Mouse (Mus musculus) MEL (cell line): ENCODE measurements around the gene Cd200r3. TPM values are rescaled to one million over a fixed set of nuclear protein-coding genes. Genes with fewer than 3 reads are reported as not detected.

Source experiments
- DNase-seq: peaks from one replicate; pipeline ENCODE4 v3.0.0; 2011; ENCODE audit warnings: low read depth, low spot score
- H3K27ac ChIP-seq: 2 replicates; pipeline ENCODE4 v1.5.1; 2012; ENCODE audit warnings: low read depth, mild to moderate bottlenecking, control low read depth, low read length, moderate library complexity; ENCODE audit not compliant: control insufficient read depth
- H3K27me3 ChIP-seq, 2 experiments: fragments of 150-350 bp in 1 of 2; sonication (generic) in 1 of 2; 2 replicates each; pipeline ENCODE4 v1.6.1; 2012; ENCODE audit warnings: low read length in 2 of 2, mild to moderate bottlenecking in 2 of 2, improper control_type of control experiment in 1 of 2, moderate library complexity in 1 of 2; ENCODE audit not compliant: insufficient read depth in 2 of 2, control insufficient read depth in 1 of 2
- H3K36me3 ChIP-seq, 2 experiments: 2 replicates each; pipeline ENCODE4 v1.6.1; 2012 to 2014; ENCODE audit warnings: low read length in 2 of 2, improper control_type of control experiment in 1 of 2, inconsistent platforms in 1 of 2, mild to moderate bottlenecking in 1 of 2; ENCODE audit not compliant: insufficient read depth in 2 of 2, control insufficient read depth in 1 of 2
- H3K4me1 ChIP-seq, 2 experiments: fragments of 150-350 bp in 1 of 2; sonication (generic) in 1 of 2; 2 replicates each; pipeline ENCODE4 v1.6.1; 2012; ENCODE audit warnings: low read length in 2 of 2, improper control_type of control experiment in 1 of 2, mild to moderate bottlenecking in 1 of 2; ENCODE audit not compliant: insufficient read depth in 2 of 2, control insufficient read depth in 1 of 2
- H3K4me3 ChIP-seq, 2 experiments: fragments of 150-350 bp in 1 of 2; sonication (generic) in 1 of 2; 2 replicates each; pipeline ENCODE4 v1.5.1; 2012; ENCODE audit warnings: low read depth in 2 of 2, low read length in 2 of 2, mild to moderate bottlenecking in 2 of 2, moderate library complexity in 2 of 2, control low read depth in 1 of 2, improper control_type of control experiment in 1 of 2; ENCODE audit not compliant: control insufficient read depth in 1 of 2, insufficient read depth in 1 of 2
- H3K79me2 ChIP-seq: 2 replicates; pipeline ENCODE4 v1.6.1; 2012; ENCODE audit warnings: mild to moderate bottlenecking, low read length, moderate library complexity; ENCODE audit not compliant: control insufficient read depth, poor library complexity, insufficient read depth
- H3K9ac ChIP-seq: 2 replicates; pipeline ENCODE4 v1.6.1; 2012; ENCODE audit warnings: low read depth, mild to moderate bottlenecking, control low read depth, low read length, moderate library complexity; ENCODE audit not compliant: control insufficient read depth, poor library complexity, severe bottlenecking
- H3K9me3 ChIP-seq: fragments of 150-350 bp; sonication (generic); replicated peaks from 2 replicates; pipeline ENCODE4 v1.6.1; 2012; ENCODE audit warnings: mild to moderate bottlenecking, low read length, improper control_type of control experiment, moderate library complexity; ENCODE audit not compliant: insufficient read depth
- BHLHE40 ChIP-seq: IDR thresholded peaks from 2 replicates; pipeline ENCODE4 v1.6.1; 2012; ENCODE audit warnings: low read depth, mild to moderate bottlenecking, inconsistent platforms, low read length, improper control_type of control experiment, borderline replicate concordance
- CHD2 ChIP-seq: IDR thresholded peaks from 2 replicates; pipeline ENCODE4 v1.6.1; 2011; ENCODE audit warnings: low read length, improper control_type of control experiment
- ELF1 ChIP-seq: IDR thresholded peaks from 2 replicates; pipeline ENCODE4 v1.6.1; 2014; ENCODE audit warnings: low read depth, mild to moderate bottlenecking, inconsistent platforms, low read length, improper control_type of control experiment, moderate library complexity
- EP300 ChIP-seq, 2 experiments: IDR thresholded peaks; 2 replicates each; pipeline ENCODE4 v1.6.1; 2011; ENCODE audit warnings: improper control_type of control experiment in 2 of 2, low read length in 2 of 2, low read depth in 1 of 2, mild to moderate bottlenecking in 1 of 2
- ETS1 ChIP-seq: IDR thresholded peaks from 2 replicates; pipeline ENCODE4 v1.6.1; 2012; ENCODE audit warnings: low read depth, mild to moderate bottlenecking, inconsistent platforms, low read length, improper control_type of control experiment, moderate library complexity
- GABPA ChIP-seq: IDR thresholded peaks from 2 replicates; pipeline ENCODE4 v1.6.1; 2012; ENCODE audit warnings: low read depth, mild to moderate bottlenecking, inconsistent platforms, low read length, improper control_type of control experiment, moderate library complexity
- KAT2A ChIP-seq: conservative IDR thresholded peaks from 2 replicates; pipeline ENCODE4 v1.6.1; 2012; ENCODE audit warnings: low read depth, low read length, improper control_type of control experiment, inconsistent platforms
- MAX ChIP-seq: IDR thresholded peaks from 2 replicates; pipeline ENCODE4 v1.6.1; 2011; ENCODE audit warnings: low read length, improper control_type of control experiment
- MAZ ChIP-seq: IDR thresholded peaks from 2 replicates; pipeline ENCODE4 v1.6.1; 2012; ENCODE audit warnings: low read depth, mild to moderate bottlenecking, inconsistent platforms, low read length, improper control_type of control experiment
- MXI1 ChIP-seq: IDR thresholded peaks from 2 replicates; pipeline ENCODE4 v1.6.1; 2011; ENCODE audit warnings: mild to moderate bottlenecking, low read depth, low read length, improper control_type of control experiment
- MYC ChIP-seq: IDR thresholded peaks from 2 replicates; pipeline ENCODE4 v1.6.1; 2011; ENCODE audit warnings: low read depth, mild to moderate bottlenecking, low read length, improper control_type of control experiment, moderate library complexity
- NRF1 ChIP-seq: IDR thresholded peaks from 2 replicates; pipeline ENCODE4 v1.6.1; 2014; ENCODE audit warnings: low read depth, mild to moderate bottlenecking, inconsistent platforms, low read length, improper control_type of control experiment, moderate library complexity; ENCODE audit not compliant: poor library complexity, insufficient read depth, severe bottlenecking
- POLR2A ChIP-seq, 2 experiments: IDR thresholded peaks; 2 replicates each; pipeline ENCODE4 v1.6.1; 2011 to 2012; ENCODE audit warnings: low read length in 2 of 2, mild to moderate bottlenecking in 2 of 2, control low read depth in 1 of 2, improper control_type of control experiment in 1 of 2, low read depth in 1 of 2, moderate library complexity in 1 of 2; ENCODE audit not compliant: control insufficient read depth in 1 of 2, insufficient read depth in 1 of 2, poor library complexity in 1 of 2
- POLR2AphosphoS5 ChIP-seq: IDR thresholded peaks from 2 replicates; pipeline ENCODE4 v1.6.1; 2012; ENCODE audit warnings: low read depth, borderline replicate concordance, mild to moderate bottlenecking, inconsistent platforms, low read length, moderate library complexity, mixed read lengths
- SIN3A ChIP-seq: IDR thresholded peaks from 2 replicates; pipeline ENCODE4 v1.6.1; 2012; ENCODE audit warnings: low read length, improper control_type of control experiment, inconsistent platforms
- SMC3 ChIP-seq: IDR thresholded peaks from 2 replicates; pipeline ENCODE4 v1.6.1; 2011; ENCODE audit warnings: low read depth, low read length, improper control_type of control experiment
- UBTF ChIP-seq: IDR thresholded peaks from 2 replicates; pipeline ENCODE4 v1.6.1; 2012; ENCODE audit warnings: low read depth, mild to moderate bottlenecking, inconsistent platforms, low read length, improper control_type of control experiment, moderate library complexity, borderline replicate concordance; ENCODE audit not compliant: insufficient read depth
- USF1 ChIP-seq: IDR thresholded peaks from 2 replicates; pipeline ENCODE4 v1.6.1; 2014; ENCODE audit warnings: low read depth, mild to moderate bottlenecking, inconsistent platforms, low read length, improper control_type of control experiment, moderate library complexity
- USF2 ChIP-seq, 2 experiments: IDR thresholded peaks; 2 replicates each; pipeline ENCODE4 v1.6.1; 2011 to 2012; ENCODE audit warnings: improper control_type of control experiment in 2 of 2, low read length in 2 of 2, borderline replicate concordance in 1 of 2, inconsistent platforms in 1 of 2, low read depth in 1 of 2, mild to moderate bottlenecking in 1 of 2; ENCODE audit not compliant: insufficient read depth in 1 of 2
- ZMIZ1 ChIP-seq: IDR thresholded peaks from 2 replicates; pipeline ENCODE4 v1.6.1; 2012; ENCODE audit warnings: low read depth, mild to moderate bottlenecking, inconsistent platforms, low read length, improper control_type of control experiment, moderate library complexity
- polyA plus RNA-seq, 2 experiments: library from polyadenylated mRNA; stranded (reverse) in 1 of 2; unstranded in 1 of 2; fragments of >175 nt in 1 of 2; fragments of >200 nt in 1 of 2; gene quantifications; 2 replicates each; pipeline versions ENCODE4 v1.2.1 to v1.2.4; 2012; ENCODE audit warnings: low replicate concordance in 2 of 2, low read depth in 1 of 2; ENCODE audit not compliant: insufficient read length in 2 of 2, insufficient read depth in 1 of 2, missing spikeins in 1 of 2
- total RNA-seq: library from RNA; depleted of rRNA; stranded (reverse); fragments of 300-350 nt; gene quantifications from 2 replicates; pipeline ENCODE4 v1.2.3, GENCODE M21; 2012

Gene Cd200r3
- total and polyA plus RNA-seq, 3 experiments = 0.46 TPM; not detected in 1

DNA sequence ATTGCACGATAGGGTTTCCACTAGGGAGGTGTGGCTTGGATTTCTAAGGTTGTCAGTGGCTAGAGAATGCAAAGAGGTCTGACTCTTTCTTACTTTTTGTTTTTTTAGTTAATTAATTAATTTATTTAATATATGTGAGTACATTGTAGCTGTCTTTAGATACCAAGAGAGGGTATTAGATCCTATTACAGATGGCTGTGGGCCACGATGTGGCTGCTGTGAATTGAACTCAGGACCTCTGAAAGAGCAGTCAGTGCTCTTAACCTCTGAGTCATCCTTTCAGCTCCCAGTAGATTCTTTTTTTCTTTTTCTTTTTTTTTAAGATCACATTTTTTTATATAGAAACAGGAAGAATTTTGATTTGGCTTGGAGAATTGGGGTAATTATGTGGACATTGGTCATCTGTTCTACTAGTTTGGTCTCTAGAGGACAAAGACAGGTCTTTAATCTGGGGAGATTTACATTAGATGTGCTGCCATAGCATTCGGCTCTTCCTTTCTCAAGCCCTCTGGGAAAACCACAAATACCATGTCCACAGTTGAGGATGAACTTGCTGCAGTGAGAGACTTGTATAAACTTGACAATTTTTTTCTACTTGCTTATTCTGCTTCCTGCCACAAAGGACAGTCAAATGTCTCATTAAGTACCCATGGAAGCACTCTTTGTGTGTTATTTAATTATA, 40.0 kb downstream of the Cd200r3 start:
- H3K27ac ChIP-seq = no peak overlapping the region
- H3K4me1 ChIP-seq = no peaks in the 10 kb centered on the region
- no peak overlapping the region for H3K9ac ChIP-seq
- no peak for TF ChIP-seq USF2 (IDR thresholded peaks at IDR 0.05; ENCODE audit: borderline replicate concordance in 1 of 2, insufficient read depth in 1 of 2, low read depth in 1 of 2, low read length in 2 of 2)
- TF ChIP-seq SIN3A = no peak
- no peaks in the 10 kb centered on the region for H3K36me3 ChIP-seq
- H3K27me3 ChIP-seq = no peaks in the 10 kb centered on the region; a peak in 2 of 4 replicates
- H3K79me2 ChIP-seq = no peaks in the 10 kb centered on the region
- no peak for DNase-seq
- no peaks in the 10 kb centered on the region for H3K9me3 ChIP-seq
- H3K4me3 ChIP-seq = no peak overlapping the region

DNA sequence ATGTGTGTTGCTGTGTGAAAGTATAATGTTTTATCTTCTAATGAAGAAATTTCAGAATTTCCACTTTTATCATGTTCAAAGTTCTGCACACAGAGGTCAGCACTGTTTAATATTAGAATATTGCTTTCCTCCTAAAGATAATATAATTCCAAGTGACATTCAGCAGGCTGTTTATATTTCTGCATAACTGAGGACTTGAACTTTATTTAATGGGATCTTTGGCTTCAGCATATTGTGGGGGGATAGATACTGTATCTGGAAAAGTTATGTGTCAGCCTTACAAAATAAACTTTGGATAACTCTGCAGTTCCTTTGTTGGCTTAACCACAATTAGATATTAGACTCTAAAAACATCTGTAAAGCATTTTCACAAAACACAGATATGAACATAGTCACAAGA, 40.6 kb downstream of the Cd200r3 start:
- Histone ChIP-seq H3K27ac (no peak overlapping the region), H3K9me3 (no peaks in the 10 kb centered on the region), H3K79me2 (no peaks in the 10 kb centered on the region), H3K36me3 (no peaks in the 10 kb centered on the region), H3K4me1 (no peaks in the 10 kb centered on the region), H3K9ac (no peak overlapping the region), H3K4me3 (no peak overlapping the region), H3K27me3 (no peaks in the 10 kb centered on the region; a peak in 2 of 4 replicates)
- DNase-seq = no peak
- no peak for TF ChIP-seq SMC3
- no peak for TF ChIP-seq POLR2A (IDR thresholded peaks at IDR 0.05; ENCODE audit: control insufficient read depth in 1 of 2, insufficient read depth in 1 of 2, low read depth in 1 of 2, low read length in 2 of 2, poor library complexity in 1 of 2)
- TF ChIP-seq BHLHE40 = no peak
- no peak for TF ChIP-seq USF1
- no peak for TF ChIP-seq NRF1
- no peak for TF ChIP-seq MAZ
- no peak for TF ChIP-seq EP300 (IDR thresholded peaks at IDR 0.05; ENCODE audit: low read depth in 1 of 2, low read length in 2 of 2)
- TF ChIP-seq MYC = no peak
- TF ChIP-seq UBTF = no peak
- TF ChIP-seq POLR2AphosphoS5 = no peak
- TF ChIP-seq, all 39 proteins: peak for 0

DNA sequence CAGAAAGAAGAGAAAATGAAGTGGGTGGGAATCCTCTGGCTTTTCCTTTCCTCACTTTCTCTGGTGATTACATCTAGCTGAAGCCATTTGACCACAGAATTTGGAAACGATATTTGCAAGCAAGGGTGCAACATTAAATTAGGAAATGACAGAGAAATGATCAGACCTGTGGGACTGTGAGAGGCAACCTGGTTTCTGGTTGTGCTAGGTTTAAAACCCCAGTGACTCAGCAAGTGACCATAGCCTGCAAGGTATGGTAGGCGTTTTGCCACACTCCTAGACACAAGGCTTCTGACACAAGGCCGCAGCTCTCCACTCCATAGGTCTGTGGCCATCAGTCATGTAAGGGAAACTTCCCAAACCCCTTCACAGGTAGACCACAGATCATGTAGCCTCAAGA, 41.4 kb downstream of the Cd200r3 start:
- no peak for DNase-seq
- TF ChIP-seq MAZ (no peak), NRF1 (no peak), MAX (no peak), POLR2AphosphoS5 (no peak), UBTF (no peak), KAT2A (no peak), EP300 (IDR thresholded peaks at IDR 0.05; ENCODE audit: low read depth in 1 of 2, low read length in 2 of 2) (no peak), GABPA (no peak), CHD2 (no peak), SMC3 (no peak), MXI1 (no peak), USF1 (no peak), ELF1 (no peak), ETS1 (no peak), ZMIZ1 (no peak)
- H3K4me3 ChIP-seq = no peak overlapping the region
- H3K79me2 ChIP-seq = no peaks in the 10 kb centered on the region
- H3K9me3 ChIP-seq = no peaks in the 10 kb centered on the region
- no peaks in the 10 kb centered on the region for H3K36me3 ChIP-seq
- no peak overlapping the region for H3K9ac ChIP-seq
- no peaks in the 10 kb centered on the region; a peak in 1 of 4 replicates for H3K27me3 ChIP-seq
- H3K27ac ChIP-seq = no peak overlapping the region
- H3K4me1 ChIP-seq = no peaks in the 10 kb centered on the region
